Mouse (Mus musculus) left cerebral cortex, adult 8-10 months (tissue): ENCODE measurements around the gene Aldh8a1. TPM values are rescaled to one million over a fixed set of nuclear protein-coding genes. Genes with fewer than 3 reads are reported as not detected.

Source experiments
- DNase-seq, 2 experiments: peaks; one replicate each; pipeline ENCODE4 v3.0.0; 2022; ENCODE audit warnings: low spot score in 2 of 2
- total RNA-seq, 4 experiments: library from RNA; stranded (reverse); gene quantifications; 2 replicates each; pipeline ENCODE4 v1.2.4; 2022

The Aldh8a1 gene
- total RNA-seq = under 1 TPM in 3 of 4 experiments, not detected in 1; 0.14 to 0.30 (median 0.23) TPM

- DNase-seq = no peak
Observed at GRCm38 (mm10) chr10:21376682-21377473, at the start of gene Aldh8a1. TSS of gene Aldh8a1 (plus strand) at chr10:21377291.

- DNase-seq = no peak
Observed at GRCm38 (mm10) chr10:21327605-21328135, 49.4 kb upstream of the Aldh8a1 start.

- no peak for DNase-seq
Observed at GRCm38 (mm10) chr10:21334349-21335105, 42.6 kb upstream of the Aldh8a1 start.

- DNase-seq = no peak
Observed at GRCm38 (mm10) chr10:21335534-21335933, 41.6 kb upstream of the Aldh8a1 start.

- DNase-seq = no peak
Observed at GRCm38 (mm10) chr10:21337191-21337590, 39.9 kb upstream of the Aldh8a1 start.

GRCm38 (mm10) chr10:21341706-21342105 lies 35.4 kb upstream of the Aldh8a1 start:
- no peak for DNase-seq

GRCm38 (mm10) chr10:21342331-21343005 lies 34.6 kb upstream of the Aldh8a1 start:
- DNase-seq = peak in 1 of 2 experiments; percentile 33

GRCm38 (mm10) chr10:21347332-21347731 lies 29.8 kb upstream of the Aldh8a1 start:
- no peak for DNase-seq

- no peak for DNase-seq
Observed at GRCm38 (mm10) chr10:21349449-21349848, 27.6 kb upstream of the Aldh8a1 start.

GRCm38 (mm10) chr10:21349946-21350345 lies 27.1 kb upstream of the Aldh8a1 start:
- no peak for DNase-seq

GRCm38 (mm10) chr10:21350531-21351515 lies 26.3 kb upstream of the Aldh8a1 start:
- no peak for DNase-seq

GRCm38 (mm10) chr10:21351766-21352165 lies 25.3 kb upstream of the Aldh8a1 start:
- no peak for DNase-seq

GRCm38 (mm10) chr10:21353890-21354289 lies 23.2 kb upstream of the Aldh8a1 start:
- DNase-seq = no peak

- DNase-seq = no peak
Observed at GRCm38 (mm10) chr10:21354506-21354905, 22.6 kb upstream of the Aldh8a1 start.

GRCm38 (mm10) chr10:21357986-21358385 lies 19.1 kb upstream of the Aldh8a1 start:
- DNase-seq = no peak

GRCm38 (mm10) chr10:21359086-21359485 lies 18.0 kb upstream of the Aldh8a1 start:
- DNase-seq = no peak

- DNase-seq = no peak
Observed at GRCm38 (mm10) chr10:21361871-21362270, 15.2 kb upstream of the Aldh8a1 start.

- no peak for DNase-seq
Observed at GRCm38 (mm10) chr10:21363297-21363696, 13.8 kb upstream of the Aldh8a1 start.

GRCm38 (mm10) chr10:21364946-21365345 lies 12.1 kb upstream of the Aldh8a1 start:
- DNase-seq = no peak

- DNase-seq = no peak
Observed at GRCm38 (mm10) chr10:21365897-21366296, 11.2 kb upstream of the Aldh8a1 start.
